Mouse (Mus musculus) cortical plate, adult 2 months (tissue): ENCODE measurements at regions not wholly inside any gene's neighbourhood (a gene's known extent, or its start where the extent isn't known, plus 50 kb on each side); places are given as distances from the start of the nearest gene placed in this dataset.

Source experiments
- CTCF ChIP-seq: fragments of 200-500 bp; IDR thresholded peaks from 2 replicates; pipeline ENCODE4 v1.5.1; 2011; ENCODE audit warnings: mild to moderate bottlenecking, control low read depth, low read length; ENCODE audit not compliant: insufficient read depth; ENCODE audit errors: extremely low read depth
- POLR2A ChIP-seq: fragments of 200-500 bp; IDR thresholded peaks from 2 replicates; pipeline ENCODE4 v1.6.1; 2011; ENCODE audit warnings: mild to moderate bottlenecking, low read length, control low read depth; ENCODE audit not compliant: insufficient read depth; ENCODE audit errors: extremely low read depth

DNA sequence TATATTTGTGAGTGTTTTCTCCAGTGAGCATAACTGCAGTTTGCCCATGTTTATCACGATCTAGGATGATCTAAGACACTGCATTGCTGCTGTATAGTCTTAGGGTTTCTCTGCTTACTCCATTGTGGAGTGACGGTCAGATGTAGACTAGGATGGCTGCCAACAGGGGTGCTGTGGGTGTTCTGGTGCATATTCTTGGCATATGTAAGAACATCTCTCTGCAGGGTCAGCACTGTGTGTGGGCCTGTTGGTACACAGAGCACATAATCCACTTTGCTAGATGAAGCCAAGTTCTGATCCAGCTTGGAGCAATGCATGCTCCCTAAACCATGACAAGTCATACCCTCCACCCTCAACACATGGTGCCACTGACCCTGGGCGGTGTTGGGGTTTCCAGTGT lies 375.4 kb downstream of the Glrx3 start:
- TF ChIP-seq CTCF: no peak
- TF ChIP-seq POLR2A: no peak
